Mouse (Mus musculus): Measurements from ENCODE around the gene Phtf2.

Gene Phtf2

DNA sequence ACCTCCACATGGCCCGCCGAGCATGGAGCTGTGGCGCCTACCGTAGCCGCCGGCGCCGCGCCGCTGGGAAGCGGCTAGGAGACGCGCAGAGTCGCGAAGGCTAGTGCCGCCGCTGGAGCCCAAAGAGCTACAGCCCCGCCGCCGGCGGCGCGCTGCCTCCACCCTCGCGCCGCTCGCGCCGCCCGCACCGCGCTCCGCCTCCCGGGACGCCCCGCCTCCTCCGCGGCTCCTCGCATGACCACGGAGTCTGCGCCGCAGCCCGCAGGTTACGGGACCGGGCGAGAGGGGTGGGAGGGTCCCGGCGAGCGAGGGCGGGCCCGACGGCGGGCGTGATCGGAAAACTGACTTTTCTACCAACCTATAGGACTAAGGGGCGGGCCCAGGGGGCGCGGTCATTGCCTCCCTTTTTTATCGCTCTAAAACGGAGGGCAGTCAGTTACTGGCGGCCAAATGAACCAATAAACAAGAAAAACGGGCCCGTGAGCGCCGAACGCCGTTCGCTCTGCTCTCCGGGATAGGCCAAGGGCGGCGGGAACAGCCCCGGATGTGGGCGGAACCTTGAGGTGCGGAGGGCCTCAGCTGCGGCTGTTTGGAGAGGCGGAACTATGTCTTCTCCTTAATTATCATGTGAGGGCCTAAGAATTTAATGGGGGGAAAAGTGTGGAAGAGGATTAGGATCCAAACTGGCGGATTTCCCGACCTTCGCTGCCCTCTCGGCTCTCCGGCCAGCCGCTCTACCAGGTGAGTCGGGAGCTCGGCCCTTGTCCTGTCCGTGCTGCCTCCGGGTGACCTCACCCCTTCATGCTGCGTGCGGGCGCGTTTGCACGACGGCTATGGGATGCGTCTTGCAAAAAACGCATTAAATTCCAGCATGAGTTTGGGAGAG is at the start of gene Phtf2, which contains the start of gene Tmem60:
Phtf2 (minus strand) TSS at position 210 of the 886 bp plus-strand sequence.
Tmem60 (plus strand) TSS at position 277 of the 886 bp plus-strand sequence.
- peak; percentile 96 for DNase-seq (ENCODE audit: low spot score)

DNA sequence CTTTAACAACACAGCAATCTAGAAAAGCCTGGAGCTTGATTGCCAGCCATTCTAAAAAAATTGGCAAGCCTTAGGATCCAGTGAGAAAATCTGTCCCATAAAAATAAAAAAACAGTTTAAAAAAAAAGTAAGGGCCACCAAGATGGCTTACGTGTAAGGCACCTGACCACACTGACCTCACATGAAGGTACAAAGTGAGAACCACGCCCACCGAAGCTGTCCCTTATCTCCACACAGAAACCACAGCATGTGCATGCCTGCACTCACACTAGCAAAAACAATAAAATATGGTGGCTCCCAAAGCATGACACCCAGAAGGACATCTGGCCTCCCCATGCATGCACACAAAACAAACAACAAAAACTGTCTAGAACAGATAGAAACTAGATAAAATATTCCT is 49.4 kb upstream of the Phtf2 start:
- no peak for DNase-seq (ENCODE audit: low spot score)

DNA sequence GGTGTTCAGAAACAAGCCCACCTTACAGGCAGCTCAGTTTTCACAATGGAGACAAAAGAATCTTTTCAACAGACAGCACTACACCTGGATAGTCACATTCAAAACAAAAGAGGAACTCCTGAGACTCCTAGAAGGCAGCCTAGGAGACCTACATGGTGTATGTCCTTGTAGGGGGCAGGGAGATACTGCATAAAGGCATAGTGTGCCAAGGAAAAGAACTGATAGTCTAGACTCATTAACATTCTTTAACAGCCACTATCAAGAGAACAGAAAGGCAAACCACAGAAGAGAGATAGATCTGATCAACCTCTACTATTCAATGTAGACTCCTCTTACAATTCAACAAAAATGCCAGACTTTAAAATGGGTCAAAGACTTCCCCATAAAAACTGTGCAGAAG is 48.5 kb upstream of the Phtf2 start:
- no peak for DNase-seq (ENCODE audit: low spot score)

DNA sequence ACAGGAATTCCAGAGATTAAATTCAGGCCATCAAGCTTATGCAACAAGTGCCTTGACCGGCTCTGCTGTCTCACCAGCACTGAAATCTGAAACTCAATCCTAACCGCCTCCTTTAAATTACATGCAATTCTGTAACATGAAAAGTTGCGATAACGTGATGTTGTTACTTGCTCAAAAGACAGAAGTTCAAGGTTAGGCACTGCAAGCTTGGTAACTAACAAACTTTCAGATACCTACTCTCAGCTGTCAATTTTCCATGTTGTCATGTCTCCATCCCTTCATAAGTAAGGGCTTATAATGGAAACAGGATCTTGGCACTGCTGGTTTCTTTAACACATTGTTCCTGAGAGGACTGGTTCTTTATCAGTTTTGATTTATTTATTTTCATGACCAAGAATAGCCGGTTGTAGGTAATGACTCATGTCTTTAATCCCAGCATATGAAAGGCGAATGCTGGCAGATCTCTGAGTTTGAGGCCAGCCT is 47.8 kb upstream of the Phtf2 start:
- no peak for DNase-seq (ENCODE audit: low spot score)

DNA sequence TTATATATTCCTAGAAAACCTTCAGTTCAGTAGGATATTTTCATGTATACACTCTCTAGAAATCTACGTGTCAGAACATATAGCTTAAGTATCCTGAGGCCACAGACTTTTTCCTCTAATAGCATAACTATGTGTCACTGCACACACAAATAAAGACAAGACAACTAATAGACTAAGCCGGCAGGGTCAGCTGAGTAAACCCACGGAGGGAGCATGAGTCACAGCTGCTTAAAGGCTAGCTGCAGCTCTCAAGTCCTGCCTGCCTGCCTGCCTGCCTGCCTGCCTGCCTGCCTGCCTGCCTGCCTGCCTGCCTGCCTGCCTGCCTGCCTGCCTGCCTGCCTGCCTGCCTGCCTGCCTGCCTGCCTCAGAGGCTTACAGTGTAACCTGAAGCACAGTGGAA is 43.5 kb upstream of the Phtf2 start:
- DNase-seq (ENCODE audit: low spot score) = no peak

DNA sequence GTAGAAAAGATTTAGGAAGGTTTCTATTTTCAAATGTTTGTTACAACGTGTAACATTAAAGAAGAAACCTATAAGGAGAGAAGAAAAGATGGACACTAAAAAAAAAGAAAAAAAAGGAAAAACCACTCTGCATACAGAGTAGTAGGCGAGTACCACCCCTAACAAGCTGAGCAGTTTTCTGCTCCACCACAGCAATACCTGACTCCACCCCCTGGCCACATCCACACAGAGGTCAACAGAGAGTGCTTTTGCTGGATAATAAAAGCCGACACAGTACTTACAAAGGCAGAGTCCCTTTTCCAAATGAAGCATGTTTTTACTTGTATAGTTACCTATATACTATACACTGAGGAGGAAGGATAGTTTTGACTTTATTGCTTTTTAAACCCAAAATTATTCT is 42.7 kb upstream of the Phtf2 start:
- no peak for DNase-seq (ENCODE audit: low spot score)

DNA sequence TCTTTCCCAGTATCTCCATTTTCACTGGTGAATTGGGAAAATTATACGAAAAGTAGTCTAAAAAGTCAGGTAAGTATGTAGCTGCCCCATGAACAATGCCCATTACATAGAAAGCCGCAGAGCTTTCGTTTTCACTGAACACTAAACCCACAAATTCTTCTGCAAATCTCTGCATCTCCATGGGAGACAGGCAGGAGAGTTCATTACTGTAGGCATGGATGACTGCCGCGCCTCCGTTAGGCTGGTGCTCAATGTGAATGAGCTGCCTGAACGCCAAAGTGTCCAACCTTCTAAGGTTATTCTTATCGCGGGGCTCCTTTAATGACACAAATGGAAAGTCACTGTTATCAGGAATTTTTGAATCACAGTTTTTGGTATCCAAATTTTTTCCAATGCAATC is 37.6 kb upstream of the Phtf2 start:
- DNase-seq (ENCODE audit: low spot score) = no peak

DNA sequence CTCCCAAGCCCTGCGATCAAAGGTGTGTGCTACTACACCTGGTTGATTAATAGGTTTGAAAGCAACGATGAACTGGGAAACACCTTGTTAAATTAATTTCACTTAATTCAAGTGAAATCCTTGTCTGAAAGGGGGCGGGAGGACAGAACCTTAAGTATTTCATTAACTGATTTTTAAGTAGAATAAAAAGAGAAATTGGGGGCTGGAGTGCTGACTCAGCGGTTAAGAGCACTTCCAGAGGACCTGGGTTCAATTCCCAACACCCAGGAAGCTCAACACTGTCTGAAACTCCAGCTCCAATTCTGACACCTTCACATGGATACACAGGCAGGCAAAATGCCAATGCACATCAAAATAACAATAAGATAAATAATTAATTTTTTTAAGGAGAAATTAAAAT is 37.0 kb upstream of the Phtf2 start:
- DNase-seq (ENCODE audit: low spot score) = no peak

DNA sequence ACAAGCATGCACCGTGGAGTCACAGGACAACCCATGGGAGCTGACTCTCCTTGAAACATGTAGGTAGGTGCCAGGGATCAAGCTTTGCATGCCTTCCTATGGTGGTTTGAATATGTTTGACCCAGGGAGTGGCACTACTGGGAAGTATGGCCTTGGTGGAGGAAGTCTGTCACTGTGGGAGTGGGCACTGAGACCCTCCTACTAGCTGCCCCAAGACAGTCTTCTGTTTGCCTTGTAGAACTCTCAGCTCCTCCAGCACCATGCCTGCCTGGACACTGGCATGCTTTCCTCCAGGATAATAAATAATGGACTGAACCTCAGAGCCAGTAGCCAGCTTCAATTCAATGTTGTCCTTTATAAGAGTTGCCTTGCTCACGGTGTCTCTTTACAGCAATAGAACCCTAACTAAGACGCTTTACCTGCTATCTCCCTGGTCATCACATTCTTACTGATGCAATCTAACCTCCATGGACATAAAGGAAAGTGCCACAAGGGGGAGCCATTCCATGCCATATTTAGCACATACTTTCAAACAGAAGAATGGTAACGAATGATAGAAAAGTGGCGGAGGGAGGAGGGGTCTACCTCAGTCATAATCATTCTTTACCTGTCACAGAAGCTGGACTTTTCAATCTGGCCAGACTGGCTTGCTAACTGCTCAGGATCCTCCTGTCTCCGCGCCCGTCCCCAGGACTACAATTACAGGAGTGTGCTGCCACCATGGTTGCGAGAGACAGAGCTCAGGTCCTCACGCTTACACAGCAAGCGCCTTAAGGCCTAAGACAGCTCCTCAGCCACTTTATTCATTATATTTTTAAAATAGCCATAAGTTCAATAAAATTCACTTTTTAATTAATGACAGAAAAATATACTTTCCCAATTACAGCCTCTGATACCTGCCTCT is 31.7 kb upstream of the Phtf2 start:
- DNase-seq (ENCODE audit: low spot score) = peak; percentile 77

DNA sequence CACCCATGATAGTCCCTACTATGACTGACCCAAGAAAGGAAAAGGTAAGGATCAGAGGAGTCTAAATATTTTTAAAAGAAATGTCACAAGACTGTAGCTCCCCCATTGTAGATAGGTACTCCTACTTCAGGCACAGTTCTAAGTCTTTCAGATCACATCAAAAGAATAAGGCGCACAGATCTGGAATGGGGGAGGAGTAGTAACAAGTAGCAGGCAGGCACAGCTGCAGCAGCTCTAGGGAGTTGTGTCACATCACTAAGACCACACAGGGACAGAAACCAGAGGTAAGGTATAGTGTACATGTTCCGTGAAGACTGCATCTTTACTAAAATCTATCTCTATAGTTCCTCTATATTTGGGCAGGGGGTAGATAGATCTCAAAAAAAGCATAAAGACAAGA is 29.8 kb upstream of the Phtf2 start:
- no peak for DNase-seq (ENCODE audit: low spot score)

DNA sequence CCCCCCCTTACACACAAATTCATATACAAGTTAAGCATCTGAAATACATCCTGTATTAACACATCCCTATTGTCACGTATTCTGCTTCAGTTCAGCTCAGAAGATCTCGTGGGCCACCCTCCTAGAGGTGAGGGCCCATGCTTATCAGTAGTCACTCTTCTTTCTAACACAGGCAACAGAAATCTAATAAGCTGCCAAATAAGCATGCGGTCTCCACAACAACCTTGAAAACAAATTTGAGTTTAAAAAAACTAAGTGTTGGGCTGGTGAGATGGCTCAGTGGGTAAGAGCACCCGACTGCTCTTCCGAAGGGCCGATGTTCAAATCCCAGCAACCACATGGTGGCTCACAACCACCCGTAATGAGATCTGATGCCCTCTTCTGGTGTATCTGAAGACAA is 24.3 kb upstream of the Phtf2 start:
- no peak for DNase-seq (ENCODE audit: low spot score)

DNA sequence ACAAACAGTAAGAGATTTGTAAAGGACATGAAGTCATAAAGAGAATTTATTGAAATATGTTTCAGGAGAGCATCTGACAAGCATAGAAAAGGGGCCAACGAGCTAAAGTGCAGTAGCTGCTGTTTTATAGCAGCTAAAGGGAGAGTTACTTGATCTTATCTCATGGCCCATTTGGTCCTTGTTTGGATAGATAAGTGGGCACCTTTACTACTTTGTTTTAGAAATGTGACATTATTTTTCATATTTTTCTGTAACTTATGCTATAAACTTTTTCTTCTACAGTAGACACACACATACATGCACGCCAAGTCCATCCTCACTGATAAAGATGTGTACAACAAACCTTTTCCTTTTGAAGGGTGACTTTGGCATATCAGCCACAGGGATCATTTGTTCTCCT is 23.5 kb upstream of the Phtf2 start:
- DNase-seq (ENCODE audit: low spot score) = no peak

DNA sequence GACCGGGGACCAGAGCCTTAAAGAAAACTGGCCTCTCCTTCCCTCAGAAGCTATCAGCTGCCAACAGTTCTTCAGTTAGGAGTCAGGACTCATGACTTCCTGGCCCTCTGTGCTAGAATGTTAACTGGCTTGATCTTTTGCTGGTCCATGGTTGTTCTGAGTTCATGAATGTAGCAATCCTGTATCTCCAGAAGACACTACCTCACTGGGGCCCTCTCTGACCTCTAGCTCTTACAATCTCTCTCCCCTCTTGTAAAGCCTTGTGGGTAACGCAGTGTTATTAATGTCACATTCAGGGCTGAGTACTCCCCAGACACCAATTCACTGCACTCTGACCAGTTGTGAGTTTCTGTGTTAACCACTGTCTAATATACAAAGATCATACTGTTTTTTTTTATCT is 22.7 kb upstream of the Phtf2 start:
- DNase-seq (ENCODE audit: low spot score) = no peak

DNA sequence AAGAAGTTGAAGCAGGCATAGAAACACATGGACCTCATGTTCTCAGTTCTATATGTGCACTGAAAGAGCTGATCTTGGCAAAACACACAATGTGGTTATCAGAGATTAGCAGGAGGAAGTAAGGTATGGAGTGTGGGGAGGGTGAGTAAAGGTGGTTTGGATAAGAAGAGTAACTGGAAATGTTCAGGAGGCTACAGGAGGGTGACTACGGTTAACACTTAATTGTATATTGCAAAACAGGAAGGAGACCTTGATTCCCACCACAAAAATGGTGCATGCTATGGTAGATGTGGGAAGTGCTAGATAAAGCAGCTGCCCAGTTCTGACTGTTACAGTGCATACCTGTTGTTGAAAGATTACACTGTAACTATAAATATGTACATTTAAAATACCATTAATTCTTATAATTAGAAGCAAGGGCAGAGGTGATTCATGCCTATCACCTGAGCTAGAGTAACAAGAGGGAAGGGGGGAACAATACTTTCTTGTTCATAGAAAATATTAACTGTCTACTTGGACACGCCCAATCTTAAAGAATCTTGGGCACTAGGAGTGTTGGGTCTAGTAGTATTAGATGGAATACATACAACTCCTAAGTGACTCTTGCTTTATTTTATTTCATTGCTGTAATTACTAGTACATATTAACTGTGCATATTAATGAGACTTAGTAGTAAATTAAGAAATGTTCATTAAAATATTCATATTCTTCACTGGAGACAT is 15.7 kb upstream of the Phtf2 start:
- no peak for DNase-seq (ENCODE audit: low spot score)

DNA sequence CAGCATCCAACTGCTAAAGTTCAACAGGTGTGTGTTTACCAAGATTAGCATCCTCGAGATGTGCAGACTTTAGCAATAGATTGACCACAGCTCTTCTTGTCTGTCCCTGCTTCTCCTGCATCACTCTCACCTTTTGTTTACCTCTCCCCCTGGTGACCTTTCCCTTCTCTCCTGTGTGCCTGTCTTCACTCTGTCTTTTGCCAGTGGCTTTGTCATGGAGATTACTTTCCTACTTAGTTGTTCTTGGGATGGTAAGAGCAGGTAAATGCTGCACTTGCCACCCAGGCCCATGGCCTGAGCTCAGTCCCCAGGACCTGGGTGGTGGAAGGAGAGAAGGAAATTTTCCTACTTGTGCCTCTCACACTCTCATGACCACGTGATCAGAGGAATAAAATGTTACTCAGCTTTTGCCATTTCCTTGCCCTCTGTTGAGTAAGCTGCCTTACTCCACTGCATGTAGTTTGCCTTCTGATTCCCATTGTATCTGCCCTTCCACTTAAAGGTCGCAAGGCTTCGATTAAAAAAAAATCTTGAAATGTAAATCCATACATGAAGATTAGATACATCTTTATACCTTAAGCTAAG is 2.2 kb upstream of the Phtf2 start:
- no peak for DNase-seq (ENCODE audit: low spot score)

DNA sequence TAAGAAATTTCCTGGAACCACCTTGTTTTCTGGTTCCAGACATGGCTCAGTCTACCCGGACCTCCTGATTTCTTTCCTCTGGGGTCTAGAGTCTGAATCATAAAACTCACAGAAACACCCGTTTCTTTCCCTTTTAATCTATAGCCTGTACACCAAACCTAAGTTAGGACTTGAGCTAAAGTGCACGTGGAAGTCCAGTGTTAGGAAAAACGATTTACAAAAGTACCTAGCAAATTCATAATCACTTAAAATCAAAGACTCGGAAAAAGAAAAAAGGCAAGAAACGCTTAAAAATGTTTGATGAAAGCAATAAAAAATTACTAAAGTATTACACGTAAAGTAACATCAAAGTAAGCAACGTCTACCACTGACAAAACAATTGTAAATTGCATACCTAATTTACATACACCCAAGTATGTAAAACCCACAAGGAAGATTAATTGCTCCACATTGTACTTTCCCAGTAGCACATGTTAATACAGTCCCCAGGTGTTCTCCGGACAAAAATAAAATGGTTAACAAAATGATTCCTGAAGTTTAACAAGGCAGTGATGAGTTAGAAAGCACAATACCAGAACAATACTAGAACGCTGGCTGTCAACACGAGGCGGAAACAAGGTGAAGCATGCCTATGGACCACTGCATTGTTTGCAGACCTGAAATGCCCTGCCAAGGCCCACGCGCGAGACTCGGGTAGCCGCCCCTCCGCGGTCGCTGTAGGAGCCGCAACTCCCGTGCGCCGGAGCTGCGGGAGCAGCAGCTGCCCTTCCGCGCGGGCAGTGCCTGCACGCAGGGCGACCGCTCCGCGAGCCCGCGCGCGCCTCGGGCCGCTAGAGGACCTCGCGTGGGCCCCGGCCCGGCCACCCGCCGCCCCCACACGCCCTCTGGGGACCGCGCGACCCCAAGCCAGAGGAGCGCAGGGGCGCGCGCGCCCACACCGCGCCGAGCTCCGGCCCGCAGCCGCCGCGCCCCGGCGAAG is 838 bp downstream of the Phtf2 start:
- peak; percentile 54 for DNase-seq (ENCODE audit: low spot score)

DNA sequence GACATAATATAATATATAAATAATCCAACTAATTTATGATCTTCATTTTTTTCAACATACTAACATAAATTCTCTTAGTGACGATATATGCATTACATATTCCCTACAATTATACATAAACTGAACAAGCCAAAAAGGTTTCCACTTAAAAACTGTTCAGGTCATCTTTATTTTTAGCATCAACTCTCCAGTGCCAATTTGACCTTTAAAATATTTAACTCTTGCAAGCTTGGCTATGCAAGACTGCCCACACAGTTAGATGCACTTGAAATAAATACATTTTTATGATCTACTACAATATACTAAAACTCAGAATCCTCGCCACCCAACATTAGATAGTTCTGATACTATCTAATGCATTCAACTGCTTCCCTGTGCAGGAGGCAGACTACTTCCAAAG is 1.5 kb downstream of the Phtf2 start:
- DNase-seq (ENCODE audit: low spot score) = no peak

DNA sequence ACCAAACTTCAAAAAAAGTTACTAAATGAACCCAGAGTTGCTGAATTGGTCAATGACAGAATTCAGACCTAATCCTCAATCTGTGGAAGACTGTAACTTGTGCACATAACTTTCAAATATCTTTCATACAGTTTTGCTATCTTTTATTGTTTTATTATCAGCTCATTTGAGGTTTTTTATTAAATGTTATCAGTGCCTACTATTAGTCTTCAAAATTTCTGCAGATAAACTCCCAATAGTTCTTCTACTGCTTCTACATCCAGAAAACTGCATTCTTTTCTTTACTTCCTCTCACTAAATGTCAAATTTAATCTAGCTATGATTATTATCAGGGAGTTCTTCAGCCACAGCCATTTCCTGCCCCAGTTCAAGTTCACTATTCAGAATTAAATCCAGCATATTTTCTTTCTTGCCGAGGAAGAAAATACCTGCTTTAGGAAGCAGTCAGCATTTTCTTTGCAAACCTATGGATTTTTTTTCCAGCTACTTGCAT is 4.9 kb downstream of the Phtf2 start:
- DNase-seq (ENCODE audit: low spot score) = no peak

DNA sequence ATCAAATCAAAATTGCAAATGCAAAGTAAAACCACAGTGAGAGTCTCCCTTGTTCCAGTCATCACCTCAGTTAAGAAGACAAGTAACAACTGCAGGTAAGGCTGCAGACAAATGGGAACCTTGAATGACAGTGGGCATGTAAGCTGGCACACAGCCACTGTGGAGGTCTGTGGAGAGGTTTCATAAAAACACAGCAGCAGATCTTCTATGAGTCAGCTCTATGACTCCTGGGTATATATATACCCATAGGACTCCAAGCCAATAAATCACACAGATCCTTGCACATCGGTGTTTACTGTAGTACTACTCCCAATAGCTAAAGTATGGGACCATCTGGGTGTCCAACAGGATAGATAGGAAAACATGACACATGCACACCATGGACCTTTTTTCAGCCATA is 8.8 kb downstream of the Phtf2 start:
- DNase-seq (ENCODE audit: low spot score) = no peak

DNA sequence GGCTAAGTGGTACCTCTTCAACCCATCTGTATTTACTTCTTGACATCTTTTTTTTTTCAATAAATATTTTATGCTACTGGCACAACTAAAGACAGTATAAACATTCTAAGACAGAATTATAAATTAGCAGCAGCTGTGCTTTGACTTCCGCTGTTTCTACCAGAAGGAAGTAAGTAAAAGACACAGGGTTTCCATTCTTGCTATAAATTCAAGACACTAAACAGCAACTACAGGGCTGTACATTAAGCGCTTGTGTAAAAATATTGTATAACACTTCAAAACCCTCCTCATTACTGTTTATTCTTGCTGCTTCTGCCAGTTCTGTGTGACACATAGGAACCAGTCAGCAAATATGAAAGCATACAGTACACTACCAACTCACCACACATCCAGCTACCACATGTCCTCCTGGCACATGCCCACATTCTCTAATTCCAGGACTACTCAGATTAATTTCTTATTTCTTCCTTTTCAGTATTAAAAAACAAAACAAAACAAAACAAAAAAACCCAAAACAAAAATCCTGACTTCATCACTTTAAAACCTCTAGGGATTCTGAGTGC is 16.6 kb downstream of the Phtf2 start:
- DNase-seq (ENCODE audit: low spot score) = no peak

Data from embryo, embryonic 10 days (tissue).